Mouse (Mus musculus) lung, embryonic 15.5 days (tissue): ENCODE results near the gene Smyd3. TPM values are rescaled to one million over a fixed set of nuclear protein-coding genes. Genes with fewer than 3 reads are reported as not detected.
"Not testable (repeated sequence)": the region's sequence is repeated elsewhere in the genome, so short reads cannot be mapped to it uniquely, and the experiment has no call there.

ENCODE experiments used
- ATAC-seq: fragments of 200-750 bp; cut with Nextera tagmentation; 2 replicates; pipeline ENCODE4 v1.8.0; 2017; ENCODE audit warnings: moderate number of reproducible peaks, borderline replicate concordance; ENCODE audit not compliant: low FRiP score, low TSS enrichment; ENCODE audit errors: extremely low read depth
- H3K27ac ChIP-seq: fragments of 300-500 bp; sonication (generic); 2 replicates; pipeline ENCODE4 v1.5.1; 2015; ENCODE audit warnings: moderate library complexity, mild to moderate bottlenecking, inconsistent platforms
- H3K27me3 ChIP-seq: fragments of 300-500 bp; sonication (generic); 2 replicates; pipeline ENCODE4 v1.6.1; 2015; ENCODE audit warnings: inconsistent platforms
- H3K36me3 ChIP-seq: fragments of 300-500 bp; sonication (generic); 2 replicates; pipeline ENCODE4 v1.6.1; 2015; ENCODE audit warnings: inconsistent platforms
- H3K4me1 ChIP-seq: fragments of 300-500 bp; sonication (generic); 2 replicates; pipeline ENCODE4 v1.6.1; 2015; ENCODE audit warnings: inconsistent platforms
- H3K4me2 ChIP-seq: fragments of 300-500 bp; sonication (generic); 2 replicates; pipeline ENCODE4 v1.6.1; 2015; ENCODE audit warnings: inconsistent platforms, mild to moderate bottlenecking, moderate library complexity
- H3K4me3 ChIP-seq: fragments of 300-500 bp; sonication (generic); 2 replicates; pipeline ENCODE4 v1.5.1; 2015; ENCODE audit warnings: mild to moderate bottlenecking, inconsistent platforms
- H3K9ac ChIP-seq: fragments of 300-500 bp; sonication (generic); 2 replicates; pipeline ENCODE4 v1.6.1; 2015; ENCODE audit warnings: inconsistent platforms
- H3K9me3 ChIP-seq: fragments of 300-500 bp; sonication (generic); 2 replicates; pipeline ENCODE4 v1.6.1; 2016; ENCODE audit warnings: inconsistent platforms
- WGBS: fragments of 180-500 bp; shearing (Covaris S2); methylation state at CpG from one replicate; pipeline ENCODE4 v1.1.7; 2015; 5-methylcytosine and 5-hydroxymethylcytosine counted together
- polyA plus RNA-seq: library from polyadenylated mRNA; unstranded; fragments of >200 nt; fragmentation: Nextera tagmentation; extraction: Ambion mirVana; gene quantifications from 2 replicates; pipeline ENCODE4 v1.2.1, GENCODE M21; 2015

Smyd3 gene
- polyA plus RNA-seq, 1 experiment from 2014 or later, result 18.3 TPM

- Histone ChIP-seq H3K36me3 (no peaks in the 10 kb centered on the region), H3K4me3 (no peak overlapping the region), H3K27me3 (no peaks in the 10 kb centered on the region), H3K4me2 (no peak overlapping the region), H3K9me3 (no peaks in the 10 kb centered on the region), H3K27ac (no peak overlapping the region), H3K9ac (no peak overlapping the region), H3K4me1 (no peaks in the 10 kb centered on the region)
- peak; percentile 49; the same call in 1 of the 2 replicates for ATAC-seq
- 32% methylated on average over 5 of the region's 5 CpGs for WGBS
Observed at GRCm38 (mm10) chr1:179309487-179309886, 208.4 kb downstream of the Smyd3 start.

DNA sequence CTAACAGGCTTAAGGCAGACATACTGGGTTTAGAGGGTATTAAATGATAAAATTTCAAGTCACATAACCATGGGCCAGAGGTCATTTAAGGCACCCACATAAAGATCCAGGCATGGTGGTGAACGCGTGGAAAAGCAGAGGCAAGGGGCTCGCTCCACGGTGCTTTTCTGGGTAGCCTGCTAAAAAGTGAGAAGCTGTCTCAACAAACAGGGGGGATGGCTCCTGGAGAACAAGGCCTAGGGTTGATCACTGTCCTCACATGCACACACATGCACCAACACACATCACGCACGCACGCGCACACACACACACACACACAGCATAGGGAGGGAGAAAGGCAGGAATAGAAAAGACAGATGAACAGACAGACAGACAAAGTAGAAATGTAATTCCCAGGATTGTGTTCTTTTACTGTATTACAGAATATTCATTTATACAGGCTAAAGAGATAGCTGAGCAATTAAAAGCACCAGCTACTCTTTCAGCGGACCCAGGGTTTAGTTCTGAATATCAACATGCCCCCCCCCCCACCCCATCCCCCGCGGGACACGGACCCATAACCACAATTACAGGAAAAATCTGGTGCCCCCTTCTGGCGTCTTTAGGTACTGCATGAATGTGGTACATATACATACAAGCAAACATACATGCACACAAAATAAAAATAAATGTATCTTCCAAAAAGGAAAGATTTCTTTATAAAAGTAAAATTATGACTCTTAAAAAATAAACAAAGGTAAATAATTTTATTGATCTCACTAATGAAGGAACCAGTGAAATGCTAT, 215.2 kb downstream of the Smyd3 start:
- 85% methylated on average over 13 of the region's 13 CpGs for WGBS
- Histone ChIP-seq H3K4me2 (no peak overlapping the region), H3K27me3 (no peaks in the 10 kb centered on the region), H3K36me3 (no peaks in the 10 kb centered on the region), H3K9ac (no peak overlapping the region), H3K27ac (no peak overlapping the region), H3K4me3 (no peak overlapping the region), H3K9me3 (no peaks in the 10 kb centered on the region), H3K4me1 (no peaks in the 10 kb centered on the region)
- ATAC-seq, result no peak

- 58% methylated on average over 6 of the region's 6 CpGs for WGBS
- no peak overlapping the region for H3K9ac ChIP-seq
- H3K36me3 ChIP-seq, result no peaks in the 10 kb centered on the region
- H3K4me2 ChIP-seq, result no peak overlapping the region
- no peak for ATAC-seq
- H3K9me3 ChIP-seq, result no peaks in the 10 kb centered on the region
- no peaks in the 10 kb centered on the region for H3K4me1 ChIP-seq
- no peak overlapping the region for H3K4me3 ChIP-seq
- no peaks in the 10 kb centered on the region for H3K27me3 ChIP-seq
- no peak overlapping the region for H3K27ac ChIP-seq
Observed at GRCm38 (mm10) chr1:179295626-179296025, 222.2 kb downstream of the Smyd3 start.

- whole genome bisulfite sequencing, result 76% methylated on average over 8 of the region's 8 CpGs
- Histone ChIP-seq H3K27ac (no peak overlapping the region), H3K4me2 (no peak overlapping the region), H3K36me3 (no peaks in the 10 kb centered on the region), H3K9me3 (no peaks in the 10 kb centered on the region), H3K4me3 (no peak overlapping the region), H3K27me3 (no peaks in the 10 kb centered on the region), H3K4me1 (no peaks in the 10 kb centered on the region), H3K9ac (no peak overlapping the region)
- no peak for ATAC-seq
Observed at GRCm38 (mm10) chr1:179293772-179294353, 224.0 kb downstream of the Smyd3 start.

DNA sequence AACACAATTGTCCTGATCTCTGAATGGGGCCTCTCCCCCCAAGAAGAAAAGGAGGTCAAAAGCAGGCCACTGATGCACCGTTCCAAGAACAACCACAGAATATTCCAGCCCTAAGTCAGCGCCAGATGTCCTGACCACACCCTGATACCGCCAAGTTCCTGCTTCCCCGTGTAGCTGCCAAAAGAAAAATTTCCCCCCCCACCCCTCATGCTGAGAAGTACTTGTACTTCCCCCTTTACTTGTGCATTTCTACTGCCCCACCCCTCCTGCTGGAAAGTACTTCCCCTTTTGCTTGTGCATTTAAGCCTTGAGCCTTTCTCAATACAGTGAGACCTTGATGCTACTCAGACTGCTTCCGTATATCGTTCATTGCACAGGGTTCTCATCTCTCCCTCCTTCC, 227.7 kb downstream of the Smyd3 start:
- not testable (repeated sequence) for H3K27ac ChIP-seq, H3K27me3 ChIP-seq, ATAC-seq, H3K9me3 ChIP-seq, H3K4me2 ChIP-seq, H3K4me1 ChIP-seq, H3K4me3 ChIP-seq, H3K36me3 ChIP-seq, H3K9ac ChIP-seq
- WGBS, result 85% methylated on average over 6 of the region's 6 CpGs

DNA sequence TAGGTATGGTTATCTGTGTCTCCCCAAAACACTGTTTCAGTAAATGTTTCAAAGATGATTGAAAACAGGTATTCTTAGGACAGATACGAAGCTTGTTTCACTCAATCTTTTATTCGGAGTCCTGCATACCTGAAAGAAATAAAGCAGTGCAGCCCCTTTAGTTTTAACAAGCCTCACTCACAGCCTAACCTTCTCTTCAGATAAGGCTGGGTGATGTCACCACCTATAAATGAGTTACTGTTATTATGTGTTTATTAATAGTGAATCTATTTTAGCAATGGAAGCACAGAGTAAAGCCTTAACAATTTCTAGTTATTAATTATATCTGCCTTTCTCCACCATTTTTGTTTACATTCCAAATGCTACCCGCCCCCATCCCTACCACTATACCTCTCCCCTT, 228.1 kb downstream of the Smyd3 start:
- H3K27me3 ChIP-seq, result no peaks in the 10 kb centered on the region
- H3K4me3 ChIP-seq, result no peak overlapping the region
- no peak for ATAC-seq
- H3K27ac ChIP-seq, result no peak overlapping the region
- no peaks in the 10 kb centered on the region for H3K4me1 ChIP-seq
- no peak overlapping the region for H3K4me2 ChIP-seq
- no peak overlapping the region for H3K9ac ChIP-seq
- 82% methylated on average over 3 of the region's 3 CpGs for WGBS
- H3K36me3 ChIP-seq, result no peaks in the 10 kb centered on the region
- H3K9me3 ChIP-seq, result no peaks in the 10 kb centered on the region

GRCm38 (mm10) chr1:179286748-179287147, 231.1 kb downstream of the Smyd3 start:
- Histone ChIP-seq H3K27me3 (no peaks in the 10 kb centered on the region), H3K27ac (no peak overlapping the region), H3K4me1 (0 out of 2 replicates have a peak, but pooled peaks cover 5% of the 10 kb centered on the region), H3K4me2 (no peak overlapping the region), H3K36me3 (no peaks in the 10 kb centered on the region), H3K9ac (no peak overlapping the region), H3K4me3 (no peak overlapping the region), H3K9me3 (no peaks in the 10 kb centered on the region)
- ATAC-seq, result no peak
- WGBS, result 83% methylated on average over 6 of the region's 6 CpGs

- 0 out of 2 replicates have a peak, but pooled peaks cover 9% of the 10 kb centered on the region for H3K4me1 ChIP-seq
- H3K4me2 ChIP-seq, result no peak overlapping the region
- H3K4me3 ChIP-seq, result no peak overlapping the region
- ATAC-seq, result no peak
- no peak overlapping the region for H3K9ac ChIP-seq
- no peaks in the 10 kb centered on the region for H3K27me3 ChIP-seq
- no peak overlapping the region for H3K27ac ChIP-seq
- H3K36me3 ChIP-seq, result no peaks in the 10 kb centered on the region
- 64% methylated on average over 5 of the region's 5 CpGs for WGBS
- H3K9me3 ChIP-seq, result no peaks in the 10 kb centered on the region
Observed at GRCm38 (mm10) chr1:179282821-179283220, 235.0 kb downstream of the Smyd3 start.

DNA sequence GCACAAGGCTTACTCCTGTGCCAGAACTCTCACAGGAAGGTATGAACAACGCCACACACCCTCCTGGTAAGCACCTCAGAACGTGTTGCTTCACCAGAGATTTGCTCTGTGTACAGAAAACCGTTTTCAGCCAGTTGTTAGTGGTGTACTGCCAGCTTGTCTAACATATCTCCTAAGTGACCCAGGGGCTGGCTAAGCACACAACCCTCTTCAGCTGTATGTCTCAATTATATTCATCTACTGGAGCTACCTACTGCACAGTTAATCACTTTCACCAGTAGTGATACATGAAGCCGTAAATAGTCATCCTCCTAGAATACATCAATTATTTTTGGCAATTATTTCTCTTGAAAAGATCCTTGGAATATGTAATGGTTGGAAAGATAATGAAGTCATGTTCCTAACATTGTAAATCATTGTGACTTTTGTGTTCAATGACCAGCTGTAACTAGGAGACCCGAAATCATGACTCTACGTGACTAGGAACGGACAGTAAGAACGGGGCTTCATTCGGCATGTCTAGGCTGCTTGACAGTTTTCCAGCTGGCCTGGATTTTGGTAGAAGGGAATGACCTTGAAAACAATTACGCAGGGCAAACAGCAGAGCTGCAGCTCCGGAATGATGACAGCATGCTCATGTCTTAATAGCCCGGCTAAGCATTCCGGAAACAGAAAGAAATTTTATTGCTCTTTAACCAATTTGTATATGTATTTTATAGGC, 236.3 kb downstream of the Smyd3 start:
- Histone ChIP-seq H3K36me3 (no peaks in the 10 kb centered on the region), H3K27ac (peak overlapping the region; percentile 63), H3K9me3 (no peaks in the 10 kb centered on the region), H3K4me2 (no peak overlapping the region), H3K4me3 (no peak overlapping the region), H3K9ac (no peak overlapping the region), H3K4me1 (0 out of 2 replicates have a peak, but pooled peaks cover 9% of the 10 kb centered on the region), H3K27me3 (no peaks in the 10 kb centered on the region)
- ATAC-seq, result peak; percentile 85; the same call in 1 of the 2 replicates
- 57% methylated on average over 13 of the region's 13 CpGs for WGBS

DNA sequence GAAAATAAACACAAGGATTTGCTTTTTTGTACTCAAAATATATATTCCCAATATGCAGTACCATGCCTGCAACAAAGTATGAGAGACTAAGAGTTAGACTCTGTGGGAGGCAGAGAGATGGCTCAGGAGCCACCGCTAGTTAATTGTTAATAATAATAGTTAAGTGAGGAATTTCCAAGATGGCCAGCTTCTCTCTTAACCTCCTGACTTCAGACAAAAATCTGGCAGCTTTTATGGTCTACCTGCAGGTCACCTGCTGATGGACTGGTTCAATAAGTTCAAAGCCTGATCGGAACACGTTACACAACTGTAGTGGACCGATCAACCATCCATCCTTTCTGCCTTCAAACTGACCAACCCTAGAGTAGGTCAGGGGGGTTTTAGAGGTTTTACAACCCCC, 238.7 kb downstream of the Smyd3 start:
- no peak for ATAC-seq
- Histone ChIP-seq H3K4me2 (no peak overlapping the region), H3K4me3 (no peak overlapping the region), H3K27me3 (no peaks in the 10 kb centered on the region), H3K36me3 (no peaks in the 10 kb centered on the region), H3K4me1 (0 out of 2 replicates have a peak, but pooled peaks cover 9% of the 10 kb centered on the region), H3K27ac (no peak overlapping the region), H3K9me3 (no peaks in the 10 kb centered on the region), H3K9ac (no peak overlapping the region)
- WGBS, result 91% methylated on average over 4 of the region's 4 CpGs

DNA sequence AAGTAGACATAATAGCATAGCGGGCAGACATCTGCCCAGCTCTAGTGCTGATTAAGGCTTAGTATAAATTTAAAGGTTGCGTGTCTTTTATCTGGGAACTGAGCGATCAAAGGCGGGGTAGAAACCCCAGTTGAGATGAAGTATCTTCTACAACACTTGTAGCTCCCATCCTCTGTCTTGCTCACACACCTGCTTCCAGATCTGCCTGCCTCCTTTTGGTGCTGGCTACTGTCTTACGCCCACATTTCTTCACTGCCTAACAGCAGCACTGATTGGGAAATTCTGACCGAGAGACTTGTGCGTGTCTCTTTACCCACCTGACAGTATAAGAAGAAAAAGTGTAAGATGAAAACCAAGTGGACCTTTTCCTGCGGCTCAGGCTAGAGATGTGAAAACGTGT, 240.5 kb downstream of the Smyd3 start:
- Histone ChIP-seq H3K27ac (no peak overlapping the region), H3K9me3 (no peaks in the 10 kb centered on the region), H3K4me2 (no peak overlapping the region), H3K4me1 (0 out of 2 replicates have a peak, but pooled peaks cover 5% of the 10 kb centered on the region), H3K4me3 (no peak overlapping the region), H3K36me3 (no peaks in the 10 kb centered on the region), H3K27me3 (no peaks in the 10 kb centered on the region), H3K9ac (no peak overlapping the region)
- WGBS, result 92% methylated on average over 9 of the region's 9 CpGs
- ATAC-seq, result no peak

DNA sequence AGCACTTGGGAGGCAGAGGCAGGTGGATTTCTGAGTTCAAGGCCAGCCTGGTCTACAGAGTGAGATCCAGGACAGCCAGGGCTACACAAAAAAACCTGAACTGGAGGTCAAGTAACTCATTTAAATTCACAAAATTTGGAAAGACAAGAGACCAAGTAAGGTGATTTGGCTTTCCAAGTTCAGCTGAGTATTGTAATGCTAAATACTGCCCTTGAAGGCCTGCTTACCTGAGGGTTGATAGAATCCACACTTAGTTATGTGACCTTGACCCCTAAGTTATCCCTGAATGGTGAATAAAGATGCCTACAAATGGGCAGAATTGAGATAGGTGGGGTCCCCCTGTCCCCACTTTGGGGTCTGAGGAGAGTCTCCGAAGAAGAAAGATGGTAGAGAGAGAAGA, 241.0 kb downstream of the Smyd3 start:
- ATAC-seq, result no peak
- H3K9ac ChIP-seq, result no peak overlapping the region
- WGBS, result 88% methylated on average over 1 of the region's 1 CpGs

More for the DNA sequence above, 241.0 kb downstream of the Smyd3 start:
- Histone ChIP-seq H3K9me3 (no peaks in the 10 kb centered on the region), H3K36me3 (no peaks in the 10 kb centered on the region), H3K27me3 (no peaks in the 10 kb centered on the region), H3K4me1 (0 out of 2 replicates have a peak, but pooled peaks cover 4% of the 10 kb centered on the region), H3K4me3 (no peak overlapping the region), H3K27ac (no peak overlapping the region), H3K4me2 (no peak overlapping the region)
